Mouse (Mus musculus): ENCODE data around the gene Stap2. TPM values are rescaled to one million over a fixed set of nuclear protein-coding genes. Genes with fewer than 3 reads are reported as not detected.

The Stap2 gene
- polyA plus RNA-seq, 1 experiment from 2014 or later: 25.4 TPM

DNA sequence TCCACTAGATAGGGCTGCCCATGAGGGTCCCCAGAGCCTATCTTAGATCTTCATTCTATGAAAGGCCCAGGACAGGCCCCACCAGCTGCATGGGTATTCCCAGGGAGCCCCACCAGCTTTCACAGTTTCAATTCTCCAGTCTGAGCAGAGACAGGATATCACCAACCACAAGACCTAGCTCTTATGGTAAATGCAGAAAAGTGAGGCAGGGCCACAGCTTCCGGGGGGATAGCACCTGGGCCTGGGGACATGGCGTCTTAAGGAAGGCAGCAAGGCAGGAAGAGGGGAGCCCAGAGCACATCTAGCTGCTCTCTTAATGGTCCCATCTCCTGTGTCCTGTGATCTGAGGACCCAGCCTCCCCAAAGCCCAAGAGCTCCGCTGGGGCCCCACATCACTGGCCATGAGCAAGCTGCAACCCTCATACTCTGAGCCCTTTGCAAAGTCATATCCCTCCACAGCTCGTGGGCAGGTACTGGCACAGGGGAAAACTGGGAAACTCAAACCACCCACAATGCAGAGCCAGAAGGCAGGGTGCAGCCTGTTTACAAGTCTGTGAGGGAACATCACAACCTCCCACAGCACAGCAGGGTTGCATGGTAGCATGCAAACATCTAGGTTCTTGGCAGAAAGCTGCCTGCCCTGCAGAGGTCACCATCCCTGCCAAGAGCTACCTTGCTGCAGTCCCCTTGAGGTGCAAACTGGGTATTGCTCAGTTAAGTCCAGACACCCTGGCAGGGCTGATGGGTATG lies 16.0 kb upstream of the Stap2 start:
- Histone ChIP-seq H3K9ac (ENCODE audit: low read length) (no peak overlapping the region), H3K4me1 (replicated peaks; ENCODE audit: control insufficient read depth, insufficient read depth, low read length) (no peaks in the 10 kb centered on the region), H3K4me3 (ENCODE audit: low read length) (no peak overlapping the region), H3K4me2 (ENCODE audit: low read depth, low read length) (no peak overlapping the region), H3K27ac (ENCODE audit: low read length) (no peak overlapping the region), H3K27me3 (ENCODE audit: control insufficient read depth, insufficient read depth, low read depth, low read length) (no peaks in the 10 kb centered on the region), H3K9me3 (ENCODE audit: control insufficient read depth, low read length) (no peaks in the 10 kb centered on the region), H3K36me3 (ENCODE audit: control insufficient read depth, insufficient read depth, low read length) (peaks cover 28% of the 10 kb centered on the region)
- 81% methylated on average over 4 of the region's 4 CpGs for WGBS
- no peak for ATAC-seq (ENCODE audit: low read depth)

DNA sequence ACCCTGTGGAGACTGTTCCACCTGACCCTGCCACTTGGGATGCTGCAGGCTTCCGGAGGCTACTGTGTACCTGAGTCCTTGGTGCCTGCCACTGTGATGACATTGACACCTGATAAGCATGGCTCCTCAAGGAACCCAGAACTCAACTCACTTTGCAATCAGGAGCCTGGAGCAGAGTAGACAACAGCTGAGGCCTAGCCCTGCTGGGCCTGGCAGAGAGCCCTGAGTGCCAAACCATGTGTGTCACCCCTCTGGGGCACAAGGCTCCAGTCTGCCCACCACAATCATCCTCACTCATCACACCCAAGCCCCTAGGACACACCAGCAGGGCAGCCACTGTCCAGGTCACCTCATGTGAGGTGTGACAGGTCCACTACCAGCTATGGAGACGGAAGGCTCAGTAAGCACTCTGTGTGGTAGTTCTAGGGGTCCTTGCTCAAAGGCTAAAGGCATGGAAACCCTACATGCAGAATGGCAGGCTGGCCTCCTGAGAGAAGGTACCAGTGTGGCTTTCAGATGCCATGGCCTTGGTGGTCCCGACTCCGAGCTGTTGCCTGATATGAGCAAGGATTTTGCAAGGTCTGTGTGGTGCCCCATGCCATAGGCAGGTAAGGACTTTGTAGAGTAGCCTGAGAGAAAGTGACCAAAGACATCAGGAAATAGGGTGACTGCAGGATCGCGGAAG lies 15.2 kb upstream of the Stap2 start:
- H3K9ac ChIP-seq (ENCODE audit: low read length): no peak overlapping the region
- peaks cover 36% of the 10 kb centered on the region for H3K36me3 ChIP-seq (ENCODE audit: control insufficient read depth, insufficient read depth, low read length)
- no peaks in the 10 kb centered on the region for H3K4me1 ChIP-seq (replicated peaks; ENCODE audit: control insufficient read depth, insufficient read depth, low read length)
- no peak overlapping the region for H3K4me2 ChIP-seq (ENCODE audit: low read depth, low read length)
- ATAC-seq (ENCODE audit: low read depth): no peak
- WGBS: 89% methylated on average over 6 of the region's 6 CpGs
- H3K27me3 ChIP-seq (ENCODE audit: control insufficient read depth, insufficient read depth, low read depth, low read length): no peaks in the 10 kb centered on the region
- H3K9me3 ChIP-seq (ENCODE audit: control insufficient read depth, low read length): no peaks in the 10 kb centered on the region
- H3K4me3 ChIP-seq (ENCODE audit: low read length): no peak overlapping the region
- no peak overlapping the region for H3K27ac ChIP-seq (ENCODE audit: low read length)

DNA sequence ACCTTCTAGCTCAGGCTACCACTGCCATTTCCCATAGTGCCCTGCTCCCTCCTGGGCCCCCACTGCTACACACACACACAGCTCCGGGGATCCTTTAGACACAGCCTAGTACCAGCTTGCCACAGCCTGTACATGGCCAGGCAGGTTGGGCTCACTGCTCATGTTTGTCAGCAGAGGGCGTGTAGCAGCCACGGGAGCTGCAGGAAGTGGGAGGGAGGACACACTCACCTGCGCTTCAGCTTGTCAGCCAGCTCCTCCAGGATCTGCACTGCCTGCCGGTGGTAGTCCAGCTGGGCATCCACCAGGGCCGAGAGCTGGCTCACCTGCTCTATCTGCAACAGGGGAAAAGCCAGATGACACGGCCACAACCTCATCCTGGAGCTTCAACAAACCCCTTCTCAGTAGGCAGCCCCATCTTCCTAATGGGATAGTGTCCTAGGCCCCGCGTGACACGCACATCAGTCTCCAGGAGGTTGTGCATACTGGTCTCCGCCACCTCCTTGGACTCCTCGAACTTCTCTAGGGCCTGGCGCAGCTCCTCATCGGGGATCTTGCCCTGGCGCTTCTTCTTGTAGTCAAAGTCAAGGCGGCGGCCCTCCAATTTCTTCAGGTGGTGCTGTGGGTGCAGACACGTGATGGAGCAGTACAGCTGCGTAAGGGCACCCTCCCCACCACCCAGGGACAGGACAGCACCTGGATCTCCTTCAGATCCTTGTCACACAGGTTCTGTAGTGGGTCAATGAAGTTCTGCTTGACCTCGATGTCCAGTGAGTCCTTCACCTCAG lies 13.2 kb upstream of the Stap2 start:
- H3K4me1 ChIP-seq (replicated peaks; ENCODE audit: control insufficient read depth, insufficient read depth, low read length): no peaks in the 10 kb centered on the region
- no peaks in the 10 kb centered on the region for H3K27me3 ChIP-seq (ENCODE audit: control insufficient read depth, insufficient read depth, low read depth, low read length)
- peaks cover under 1% of the 10 kb centered on the region; the same call in 1 of the 2 replicates for H3K9me3 ChIP-seq (ENCODE audit: control insufficient read depth, low read length)
- H3K9ac ChIP-seq (ENCODE audit: low read length): no peak overlapping the region
- ATAC-seq (ENCODE audit: low read depth): 0 out of 2 replicates have a peak, but pooled peaks have one; percentile 21
- H3K4me2 ChIP-seq (ENCODE audit: low read depth, low read length): no peak overlapping the region
- peaks cover 49% of the 10 kb centered on the region for H3K36me3 ChIP-seq (ENCODE audit: control insufficient read depth, insufficient read depth, low read length)
- H3K4me3 ChIP-seq (ENCODE audit: low read length): no peak overlapping the region
- H3K27ac ChIP-seq (ENCODE audit: low read length): no peak overlapping the region
- 71% methylated on average over 20 of the region's 20 CpGs for WGBS

DNA sequence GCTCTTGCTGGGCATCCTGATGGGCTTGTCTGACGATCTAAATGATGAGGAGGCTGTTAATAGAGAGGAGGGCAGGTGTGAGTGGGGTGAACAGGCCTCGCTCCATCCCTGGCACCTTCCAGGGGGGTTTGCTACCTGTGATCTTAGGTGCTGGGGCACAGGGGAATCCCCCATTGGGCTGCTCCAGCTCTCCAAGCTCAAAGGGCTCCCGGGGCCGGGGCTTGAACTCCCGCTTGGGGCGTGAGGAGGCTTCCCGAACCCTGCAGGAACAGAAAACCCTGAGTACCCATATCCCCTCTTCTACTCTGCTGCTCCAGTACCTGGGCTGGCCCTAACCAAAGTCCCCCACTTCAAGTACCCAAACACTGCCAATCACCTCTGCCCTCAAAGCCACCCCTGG lies 12.5 kb upstream of the Stap2 start:
- Histone ChIP-seq H3K9ac (ENCODE audit: low read length) (no peak overlapping the region), H3K27me3 (ENCODE audit: control insufficient read depth, insufficient read depth, low read depth, low read length) (no peaks in the 10 kb centered on the region), H3K4me3 (ENCODE audit: low read length) (no peak overlapping the region), H3K27ac (ENCODE audit: low read length) (no peak overlapping the region), H3K36me3 (ENCODE audit: control insufficient read depth, insufficient read depth, low read length) (peaks cover 54% of the 10 kb centered on the region), H3K9me3 (ENCODE audit: control insufficient read depth, low read length) (peaks cover 2% of the 10 kb centered on the region; the same call in 1 of the 2 replicates), H3K4me1 (replicated peaks; ENCODE audit: control insufficient read depth, insufficient read depth, low read length) (no peaks in the 10 kb centered on the region), H3K4me2 (ENCODE audit: low read depth, low read length) (no peak overlapping the region)
- WGBS: 85% methylated on average over 7 of the region's 7 CpGs
- 0 out of 2 replicates have a peak, but pooled peaks have one; percentile 4 for ATAC-seq (ENCODE audit: low read depth)

DNA sequence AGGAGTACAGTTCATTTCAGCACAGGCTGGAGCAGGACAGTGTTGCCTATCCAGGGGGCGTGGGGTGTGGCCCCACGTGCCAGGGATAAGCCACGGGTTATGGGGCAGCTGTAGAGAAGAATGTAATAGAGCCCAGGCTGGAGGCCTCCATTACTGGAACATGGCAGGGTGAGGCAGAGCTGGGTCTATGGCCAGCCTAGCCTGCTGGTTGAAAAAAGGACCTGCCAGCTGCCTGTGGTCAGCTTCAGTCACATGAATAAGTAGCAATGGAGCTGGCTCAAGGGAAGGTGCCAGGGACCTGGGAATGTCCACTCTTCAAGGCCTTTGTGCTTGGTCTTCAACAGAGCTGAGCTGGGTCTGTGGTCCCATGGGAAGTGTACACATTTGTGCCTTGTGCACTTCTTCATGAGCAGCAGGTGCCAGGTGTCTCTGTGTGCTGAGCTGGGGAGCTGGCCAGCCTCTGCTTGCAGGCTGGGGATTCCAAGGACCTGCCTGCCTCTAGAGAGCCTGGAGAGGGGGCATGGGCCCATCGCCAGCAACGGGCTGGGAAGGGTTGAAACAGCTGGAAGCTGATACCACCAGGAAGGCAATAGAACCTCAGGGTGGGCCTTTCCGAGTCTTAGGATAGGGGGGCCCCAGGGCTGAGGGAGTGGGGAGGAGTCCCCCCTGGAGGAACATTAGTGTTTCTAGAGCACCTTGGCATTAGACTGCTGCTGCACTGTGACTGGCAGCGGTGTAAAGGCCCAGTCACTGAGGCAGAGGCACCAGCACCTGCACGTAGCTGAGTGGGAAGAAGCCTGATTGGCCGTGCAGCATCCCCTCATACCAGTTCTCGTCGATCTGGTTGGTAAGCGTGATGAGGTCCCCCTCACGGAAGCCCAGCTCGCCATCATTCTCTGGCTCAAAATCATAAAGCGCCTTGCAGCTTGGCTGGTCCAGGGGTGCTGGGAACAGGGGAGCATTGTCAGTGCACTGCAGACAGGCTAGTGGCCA lies 11.7 kb upstream of the Stap2 start:
- no peak overlapping the region for H3K4me3 ChIP-seq (ENCODE audit: low read length)
- H3K27me3 ChIP-seq (ENCODE audit: control insufficient read depth, insufficient read depth, low read depth, low read length): no peaks in the 10 kb centered on the region
- WGBS: 74% methylated on average over 15 of the region's 15 CpGs
- no peak overlapping the region for H3K4me2 ChIP-seq (ENCODE audit: low read depth, low read length)
- no peaks in the 10 kb centered on the region for H3K4me1 ChIP-seq (replicated peaks; ENCODE audit: control insufficient read depth, insufficient read depth, low read length)
- no peak overlapping the region for H3K9ac ChIP-seq (ENCODE audit: low read length)
- H3K9me3 ChIP-seq (ENCODE audit: control insufficient read depth, low read length): peaks cover 2% of the 10 kb centered on the region; the same call in 1 of the 2 replicates
- H3K36me3 ChIP-seq (ENCODE audit: control insufficient read depth, insufficient read depth, low read length): peaks cover 56% of the 10 kb centered on the region
- H3K27ac ChIP-seq (ENCODE audit: low read length): no peak overlapping the region
- ATAC-seq (ENCODE audit: low read depth): no peak

- no peaks in the 10 kb centered on the region for H3K27me3 ChIP-seq (ENCODE audit: control insufficient read depth, insufficient read depth, low read depth, low read length)
- H3K4me3 ChIP-seq (ENCODE audit: low read length): no peak overlapping the region
- H3K9ac ChIP-seq (ENCODE audit: low read length): no peak overlapping the region
- H3K4me2 ChIP-seq (ENCODE audit: low read depth, low read length): no peak overlapping the region
- H3K27ac ChIP-seq (ENCODE audit: low read length): no peak overlapping the region
- no peak for ATAC-seq (ENCODE audit: low read depth)
- H3K9me3 ChIP-seq (ENCODE audit: control insufficient read depth, low read length): peaks cover 2% of the 10 kb centered on the region; the same call in 1 of the 2 replicates
- H3K36me3 ChIP-seq (ENCODE audit: control insufficient read depth, insufficient read depth, low read length): peaks cover 63% of the 10 kb centered on the region
- no peaks in the 10 kb centered on the region for H3K4me1 ChIP-seq (replicated peaks; ENCODE audit: control insufficient read depth, insufficient read depth, low read length)
- WGBS: 87% methylated on average over 8 of the region's 8 CpGs
These were observed 11.0 kb upstream of the Stap2 start for GRCm38 (mm10) chr17:56016382-56016781.

DNA sequence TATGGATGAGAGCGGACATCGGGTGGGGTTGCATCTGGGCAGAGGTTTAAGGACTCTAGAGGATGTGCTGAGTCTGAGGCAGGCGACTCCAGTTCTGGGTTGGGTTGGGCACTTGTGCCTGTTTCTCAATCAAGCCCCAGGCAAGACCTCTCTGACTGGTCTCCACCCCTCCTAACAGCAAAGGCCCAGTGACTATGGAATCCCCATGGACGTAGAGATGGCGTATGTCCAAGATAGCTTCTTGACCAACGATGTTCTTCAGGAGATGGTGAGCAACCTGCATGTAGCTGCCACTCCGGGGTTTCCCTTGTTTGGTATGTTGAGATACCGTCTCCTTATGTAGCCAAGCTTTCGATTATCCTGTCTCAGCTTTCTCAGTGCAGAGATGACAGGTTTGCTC lies 9.9 kb upstream of the Stap2 start:
- no peaks in the 10 kb centered on the region for H3K27me3 ChIP-seq (ENCODE audit: control insufficient read depth, insufficient read depth, low read depth, low read length)
- no peak overlapping the region for H3K4me2 ChIP-seq (ENCODE audit: low read depth, low read length)
- H3K4me3 ChIP-seq (ENCODE audit: low read length): no peak overlapping the region
- WGBS: 89% methylated on average over 9 of the region's 9 CpGs
- no peak overlapping the region for H3K9ac ChIP-seq (ENCODE audit: low read length)
- peaks cover 2% of the 10 kb centered on the region; the same call in 1 of the 2 replicates for H3K9me3 ChIP-seq (ENCODE audit: control insufficient read depth, low read length)
- ATAC-seq (ENCODE audit: low read depth): no peak
- H3K4me1 ChIP-seq (replicated peaks; ENCODE audit: control insufficient read depth, insufficient read depth, low read length): peaks cover 3% of the 10 kb centered on the region
- no peak overlapping the region for H3K27ac ChIP-seq (ENCODE audit: low read length)
- peaks cover 64% of the 10 kb centered on the region for H3K36me3 ChIP-seq (ENCODE audit: control insufficient read depth, insufficient read depth, low read length)

- no peak overlapping the region for H3K4me3 ChIP-seq (ENCODE audit: low read length)
- H3K9ac ChIP-seq (ENCODE audit: low read length): no peak overlapping the region
- H3K4me1 ChIP-seq (replicated peaks; ENCODE audit: control insufficient read depth, insufficient read depth, low read length): peaks cover 16% of the 10 kb centered on the region
- 75% methylated on average over 7 of the region's 7 CpGs for WGBS
- no peak overlapping the region for H3K4me2 ChIP-seq (ENCODE audit: low read depth, low read length)
- H3K27me3 ChIP-seq (ENCODE audit: control insufficient read depth, insufficient read depth, low read depth, low read length): no peaks in the 10 kb centered on the region
- peaks cover 2% of the 10 kb centered on the region; the same call in 1 of the 2 replicates for H3K9me3 ChIP-seq (ENCODE audit: control insufficient read depth, low read length)
- H3K27ac ChIP-seq (ENCODE audit: low read length): no peak overlapping the region
- peaks cover 38% of the 10 kb centered on the region for H3K36me3 ChIP-seq (ENCODE audit: control insufficient read depth, insufficient read depth, low read length)
- ATAC-seq (ENCODE audit: low read depth): no peak
These were observed 6.1 kb upstream of the Stap2 start for GRCm38 (mm10) chr17:56011441-56011840.

Measured in lung, embryonic 16.5 days (tissue).